Mouse (Mus musculus) right cerebral cortex, postnatal 4 days (tissue): ENCODE measurements at regions not wholly inside any gene's neighbourhood (a gene's known extent, or its start where the extent isn't known, plus 50 kb on each side); places are given as distances from the start of the nearest gene placed in this dataset.

Experiments used
- DNase-seq: peaks from one replicate; pipeline ENCODE4 v3.0.0-alpha.2; 2022

DNA sequence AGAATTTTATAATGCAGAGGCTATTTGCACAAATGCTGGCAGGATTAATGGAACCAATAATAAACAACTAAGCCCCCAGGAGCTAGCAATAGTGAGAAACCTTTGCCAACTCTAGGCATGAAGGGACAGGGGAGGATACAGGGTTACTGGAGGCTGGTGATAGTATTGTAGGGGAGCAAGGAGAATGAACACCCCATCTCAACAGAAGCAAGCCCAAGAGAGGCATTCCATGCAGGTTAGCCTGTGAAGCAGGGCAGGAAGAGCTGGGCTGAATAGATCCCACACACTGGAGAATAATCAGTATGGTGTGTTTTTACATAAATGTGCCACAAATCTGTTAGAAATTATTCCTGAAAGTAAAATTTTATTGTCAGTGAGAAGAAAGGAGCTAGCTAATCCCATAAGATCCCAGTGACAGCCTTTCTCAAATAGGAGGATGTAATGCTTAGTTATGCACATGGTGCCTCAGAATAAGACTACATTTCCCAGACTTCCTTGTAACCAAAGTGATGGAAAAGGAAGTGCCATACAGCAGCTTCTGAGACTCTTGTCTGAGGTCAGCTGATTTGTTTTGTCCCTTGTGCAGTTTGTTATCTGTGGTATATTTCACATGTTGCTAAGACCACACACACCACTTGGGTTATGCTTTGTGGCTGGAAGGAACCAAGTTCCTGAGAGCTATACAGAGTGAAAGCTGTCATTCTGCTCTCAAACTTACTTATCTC, 111.1 kb downstream of the Ccdc71l start:
- no peak for DNase-seq

DNA sequence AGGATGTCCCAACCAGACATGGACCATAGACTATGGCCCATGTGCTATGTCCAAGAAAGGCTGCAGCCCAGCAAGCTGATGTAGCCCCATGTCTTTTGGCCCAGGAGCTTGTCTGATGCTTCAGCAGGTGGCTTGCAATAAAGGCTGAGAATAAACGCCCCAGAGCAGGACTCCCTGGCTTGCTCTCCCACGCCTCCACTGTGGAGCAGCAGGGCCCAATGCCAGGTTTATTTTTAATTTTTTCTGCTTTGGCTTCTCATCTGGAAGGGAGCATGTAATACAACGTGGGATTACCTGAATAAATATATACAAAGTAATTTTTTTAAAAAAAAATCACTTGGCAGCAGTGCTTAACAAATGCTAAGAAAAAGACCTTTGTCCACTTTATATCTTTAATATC, 125.7 kb downstream of the Ccdc71l start:
- DNase-seq, result no peak

DNA sequence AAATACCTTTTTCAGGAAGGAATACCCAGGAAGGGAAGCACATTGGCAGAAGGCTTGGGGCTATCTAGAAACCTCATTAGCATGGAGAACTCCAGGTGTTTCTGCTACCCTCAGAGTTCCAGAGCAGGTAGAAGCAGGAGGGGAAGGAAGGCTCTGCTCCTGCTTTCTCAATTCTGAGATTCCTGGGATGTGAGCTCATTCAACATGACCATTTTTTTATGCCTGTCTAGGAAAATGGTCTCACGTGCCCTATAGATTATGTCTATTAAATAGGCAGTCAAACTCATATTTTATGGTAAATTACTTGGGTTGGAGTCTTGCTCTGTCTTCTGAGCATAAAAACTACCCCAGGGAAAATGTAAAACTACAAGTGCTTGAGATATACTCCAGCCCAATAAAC, 130.2 kb downstream of the Ccdc71l start:
- DNase-seq, result no peak

DNA sequence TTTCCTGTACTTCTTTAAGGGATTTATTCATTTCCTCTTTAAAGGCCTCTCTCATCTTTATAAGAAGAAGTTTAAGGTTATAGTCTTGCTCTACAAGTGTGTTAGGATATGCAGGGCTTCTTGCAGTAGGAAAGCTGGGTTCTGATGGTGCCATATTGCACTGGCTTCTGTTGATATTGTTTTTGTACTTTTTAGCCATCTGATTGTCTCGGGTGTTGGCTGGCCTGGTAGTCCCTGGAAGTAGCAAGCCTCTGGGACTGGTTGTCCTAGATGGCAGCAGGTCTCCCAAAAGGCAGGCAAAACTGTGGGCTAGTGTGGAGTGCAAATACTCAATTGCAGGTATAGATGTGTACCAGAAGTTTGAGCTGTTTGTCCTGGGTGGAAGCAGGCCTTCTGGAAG, 147.1 kb downstream of the Ccdc71l start:
- DNase-seq, result no peak

DNA sequence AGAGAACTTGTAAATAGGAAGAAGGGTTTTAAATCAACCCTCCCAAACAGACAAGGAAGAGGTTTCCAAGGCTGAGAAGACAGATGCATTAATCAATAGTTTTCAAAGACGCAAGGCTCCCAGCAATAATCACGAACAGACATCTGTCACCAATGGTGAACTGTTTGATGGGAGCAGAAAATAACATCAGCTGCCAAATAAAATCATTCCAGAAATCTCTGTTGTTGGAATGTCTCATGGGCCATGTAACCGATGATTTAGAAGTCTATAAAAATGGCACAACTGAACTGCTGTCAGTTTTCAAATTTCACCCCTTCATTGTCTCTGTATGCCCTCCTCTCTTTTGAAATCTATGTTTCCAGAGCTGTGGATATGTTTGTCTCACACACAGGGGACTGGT, 152.7 kb downstream of the Ccdc71l start:
- DNase-seq, result no peak

DNA sequence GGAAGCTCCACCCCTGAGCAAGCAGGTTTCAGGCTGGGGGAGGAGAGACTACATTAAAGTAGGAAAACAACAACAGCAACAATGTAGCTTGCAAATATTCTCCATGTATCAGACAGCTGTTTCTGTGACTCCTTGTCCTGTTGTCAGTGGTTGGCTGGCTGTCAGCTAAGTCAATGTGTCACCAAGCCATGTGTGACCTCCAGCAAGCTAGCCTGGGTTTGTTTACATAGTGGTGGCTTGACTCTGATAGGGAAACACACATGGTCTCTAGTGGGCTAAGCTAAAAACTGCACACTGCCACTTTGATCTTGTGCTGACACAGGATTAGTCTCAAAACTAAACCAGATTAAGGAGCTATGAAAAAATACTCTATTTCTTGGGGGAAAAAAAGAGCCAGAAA, 155.1 kb downstream of the Ccdc71l start:
- no peak for DNase-seq

DNA sequence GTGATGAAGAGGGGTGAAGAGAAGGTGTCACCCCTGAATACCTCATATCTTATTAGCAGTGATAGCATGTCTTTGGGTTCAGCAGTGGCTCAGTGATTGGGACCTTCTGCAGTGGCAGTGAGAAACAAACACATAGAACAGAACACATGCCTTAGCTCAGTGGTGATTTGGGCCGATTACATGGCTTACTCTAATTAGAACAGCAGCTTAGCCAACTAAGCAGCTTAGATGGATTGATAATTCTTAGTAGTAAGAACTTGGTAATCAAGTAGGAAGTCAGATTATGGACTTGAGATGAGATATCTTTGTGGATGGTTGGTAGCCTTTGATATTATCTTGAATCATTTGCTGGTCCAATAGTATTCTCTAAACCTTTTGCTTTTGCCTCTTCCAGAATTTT, 167.0 kb downstream of the Ccdc71l start:
- DNase-seq, result no peak

DNA sequence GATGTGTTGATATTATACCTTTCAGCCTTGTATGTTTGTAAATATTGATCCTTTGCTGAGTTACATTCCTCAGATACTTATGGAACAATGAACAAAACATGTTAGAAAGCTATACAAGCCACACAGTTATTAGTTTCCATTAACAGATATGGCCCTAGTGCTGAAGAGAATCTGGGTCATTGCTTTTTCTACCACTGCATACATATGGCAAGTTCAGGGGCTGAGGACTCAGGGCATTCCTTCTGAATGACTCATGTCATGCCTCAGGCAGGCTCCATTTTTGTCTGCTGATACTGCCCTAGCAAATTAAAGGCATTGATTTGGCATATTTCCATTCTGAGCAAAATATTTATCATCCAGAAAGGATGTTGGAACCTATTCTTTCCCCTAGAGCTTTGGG, 167.9 kb downstream of the Ccdc71l start:
- DNase-seq, result no peak

DNA sequence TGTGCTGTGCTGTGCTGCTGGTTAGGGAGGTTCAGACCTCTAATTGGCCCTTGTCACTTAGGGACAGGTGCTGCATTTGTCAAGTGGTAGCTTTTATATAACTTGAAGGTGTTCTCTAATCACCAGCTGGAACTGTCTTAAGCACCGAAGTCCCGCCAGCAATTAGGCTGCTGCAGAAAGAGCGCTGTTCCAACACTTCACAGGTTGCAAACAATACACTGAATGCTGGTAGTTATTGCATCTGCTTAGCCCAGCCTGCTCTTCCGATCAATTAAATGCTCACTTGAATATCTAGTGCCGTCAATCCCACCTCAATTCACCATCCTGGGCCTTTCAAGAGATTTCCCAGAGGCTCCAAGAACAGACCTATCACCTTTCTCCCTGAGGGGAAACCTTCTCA, 175.3 kb downstream of the Ccdc71l start:
- DNase-seq, result no peak

DNA sequence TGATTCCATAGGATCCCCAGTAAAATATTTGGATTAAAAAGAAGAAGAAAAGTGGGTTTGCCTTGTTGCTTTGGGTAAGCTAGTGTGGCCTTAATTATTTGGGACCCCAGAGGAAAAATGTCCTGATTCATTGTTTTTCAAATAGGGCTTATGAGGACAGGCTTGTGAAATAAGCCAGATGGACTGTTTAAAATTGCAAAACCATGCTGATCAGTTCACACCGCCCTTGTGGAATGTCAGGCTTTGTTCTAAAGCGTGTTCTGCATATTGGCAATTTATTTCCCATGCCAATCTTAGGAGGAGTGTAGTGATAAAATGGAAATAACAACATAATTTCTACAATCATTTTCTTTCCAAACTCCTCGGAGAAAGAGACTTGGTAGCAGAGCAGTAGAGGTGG, 189.3 kb downstream of the Ccdc71l start:
- no peak for DNase-seq

DNA sequence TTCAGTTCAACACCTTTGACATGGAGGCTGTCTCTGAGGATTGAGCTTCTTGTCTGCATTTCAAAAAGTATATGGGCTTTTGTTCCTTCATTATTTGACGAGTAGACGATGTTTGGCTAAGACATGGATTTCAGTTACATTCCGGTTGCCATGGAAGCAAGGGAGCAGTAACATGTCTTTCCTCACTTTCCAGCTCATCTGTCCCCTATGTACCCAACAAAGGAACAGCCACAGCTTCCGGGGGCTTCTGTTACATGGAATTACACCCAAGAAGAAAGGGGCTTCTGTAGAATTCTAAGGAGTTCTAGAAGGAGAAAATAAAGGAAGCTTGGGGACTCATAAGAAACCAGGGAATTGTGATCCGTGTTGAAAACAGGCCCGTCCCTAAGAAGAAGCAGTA, 202.8 kb downstream of the Ccdc71l start:
- DNase-seq, result no peak

DNA sequence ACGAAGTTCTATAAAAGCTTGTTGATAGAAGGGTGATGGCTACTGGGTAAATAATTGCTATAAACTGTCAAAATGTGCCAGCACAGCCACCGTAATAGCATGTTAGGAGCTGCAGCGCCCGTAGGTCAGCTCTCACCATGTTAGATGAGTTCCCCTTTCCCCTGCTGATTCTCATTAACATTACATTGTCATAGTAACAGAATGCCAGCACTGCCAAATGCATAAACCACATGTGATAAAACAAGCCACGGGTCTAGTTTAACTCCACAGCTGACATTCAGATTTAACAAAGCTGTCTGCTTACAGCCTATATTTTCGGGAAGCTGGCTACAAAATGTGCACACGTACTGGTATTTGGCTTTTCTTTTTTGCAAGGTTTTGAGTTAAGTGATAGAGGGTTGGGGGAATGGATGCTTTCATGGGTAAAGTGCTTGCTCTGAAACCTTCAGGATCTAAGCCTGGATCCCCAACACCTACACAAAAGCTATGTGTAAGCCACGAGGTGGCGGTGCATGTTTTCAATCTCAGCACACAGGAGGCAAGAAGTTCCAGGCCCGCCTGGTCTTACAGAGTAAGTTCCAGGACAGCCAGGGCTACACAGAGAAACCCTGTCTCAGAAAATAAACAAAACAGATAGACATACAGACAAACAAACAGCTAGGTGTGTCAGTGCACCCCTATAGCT, 217.1 kb upstream of the Nampt start:
- no peak for DNase-seq

DNA sequence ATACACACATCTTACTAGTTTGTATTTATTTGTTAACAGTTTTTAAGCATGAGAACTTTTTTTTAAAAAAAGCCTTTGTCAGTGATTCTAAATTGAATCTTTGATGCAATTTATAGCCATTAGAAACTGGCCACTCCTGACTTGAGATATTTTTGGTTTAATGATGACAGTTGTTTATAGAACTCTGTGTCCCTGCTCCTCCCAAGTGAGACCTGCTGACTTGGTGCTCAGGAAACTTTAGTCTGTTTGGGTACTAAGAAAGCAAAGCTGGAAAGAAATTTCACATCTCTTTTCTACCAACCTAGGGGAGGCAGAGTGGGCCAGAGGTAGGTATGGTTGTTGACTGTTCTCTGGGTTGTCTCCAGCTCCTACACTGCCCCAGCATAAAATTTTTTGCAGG, 214.0 kb upstream of the Nampt start:
- DNase-seq, result no peak

DNA sequence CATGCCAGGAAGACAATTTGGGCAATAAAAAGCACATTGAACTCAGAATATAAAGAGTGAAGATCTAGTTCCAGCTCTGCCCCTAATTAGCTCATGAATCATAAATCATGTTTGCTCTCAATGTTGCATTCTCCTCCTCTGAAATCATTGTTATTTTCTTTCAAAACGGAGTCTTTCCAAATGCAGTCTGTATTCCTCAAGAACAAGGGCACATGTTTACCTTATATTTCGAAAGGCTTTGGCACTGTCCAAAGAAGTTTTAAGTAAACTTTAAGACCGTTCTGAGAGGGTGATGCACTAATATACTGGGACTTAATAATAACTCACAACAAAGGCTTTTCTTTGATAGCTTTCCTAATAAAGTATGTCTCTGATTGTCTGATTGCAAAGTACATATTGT, 204.3 kb upstream of the Nampt start:
- DNase-seq, result no peak

DNA sequence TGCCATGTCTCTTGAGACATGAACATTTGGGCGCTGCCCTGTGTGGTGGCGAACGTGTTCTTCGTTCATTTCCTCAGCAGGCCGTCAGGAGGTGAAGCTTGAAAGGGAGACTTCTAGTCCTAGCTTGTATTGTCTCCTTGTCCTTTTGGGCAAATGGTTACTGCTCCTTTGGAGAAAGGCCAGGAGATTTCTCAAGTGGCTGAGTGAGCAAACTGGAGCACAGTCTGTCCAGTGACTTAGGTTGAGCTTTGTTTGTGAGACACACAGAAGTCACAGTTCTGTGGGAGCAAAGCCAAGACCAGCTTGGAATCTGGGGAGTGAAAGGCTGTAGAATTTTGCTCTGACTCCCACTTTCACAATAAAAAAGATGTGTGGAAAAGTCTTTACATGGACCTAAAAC, 203.3 kb upstream of the Nampt start:
- no peak for DNase-seq

DNA sequence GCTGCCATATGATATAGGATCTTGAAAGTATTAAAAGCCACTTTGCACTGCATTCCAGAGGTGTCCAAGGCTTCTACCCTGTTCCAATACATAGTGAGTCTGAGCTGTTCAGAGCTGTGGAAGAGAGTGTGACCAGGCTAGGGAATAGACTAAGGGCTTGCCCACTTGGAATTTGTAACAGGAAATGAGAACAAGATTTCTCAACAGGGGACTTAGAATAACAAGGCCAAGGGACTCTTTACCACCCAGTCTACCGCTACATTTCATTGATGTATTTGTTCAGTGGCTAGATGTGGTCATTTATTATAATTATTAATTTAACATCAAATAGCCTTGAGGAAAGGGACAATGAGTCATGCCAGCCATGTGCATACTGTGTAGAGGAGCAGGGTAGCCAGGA, 202.3 kb upstream of the Nampt start:
- DNase-seq, result no peak

DNA sequence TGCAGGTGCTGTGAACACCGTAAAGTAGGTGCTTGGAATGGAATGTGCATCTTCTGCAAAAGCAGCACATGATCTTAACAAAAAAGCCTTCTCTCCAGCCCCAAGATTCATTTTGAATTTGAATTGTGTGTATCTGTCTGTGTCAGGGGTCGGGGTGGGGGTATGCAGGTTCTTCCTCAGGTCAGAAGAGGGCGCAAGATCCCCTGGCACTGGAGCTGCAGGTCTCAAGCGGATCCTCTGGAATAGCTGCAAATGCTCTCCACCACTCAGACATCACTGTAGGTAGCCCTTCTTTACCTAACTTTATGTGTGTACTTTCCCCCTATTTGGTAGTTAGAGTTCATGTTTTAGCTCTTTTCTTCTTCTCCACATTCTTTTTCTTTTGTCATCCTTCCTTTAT, 199.5 kb upstream of the Nampt start:
- no peak for DNase-seq

DNA sequence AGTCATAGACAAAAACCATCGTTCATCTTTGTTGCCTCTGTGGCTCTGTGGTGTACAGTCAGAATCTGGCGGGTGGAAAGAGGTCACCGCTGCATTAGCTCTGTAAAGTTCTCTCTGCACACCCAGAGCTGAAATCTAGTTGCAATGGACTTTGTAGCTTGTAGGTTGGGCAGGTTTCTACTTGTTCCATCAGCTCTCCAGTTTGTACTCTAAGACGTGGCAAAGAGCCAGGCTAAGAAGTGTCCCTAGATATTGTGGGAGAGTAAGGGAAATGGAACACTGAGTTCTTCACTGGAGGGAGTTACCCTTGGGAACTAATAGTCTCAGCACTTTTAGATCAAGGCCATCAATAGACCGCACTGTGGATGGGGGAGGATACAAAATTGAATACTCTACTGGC, 197.6 kb upstream of the Nampt start:
- DNase-seq, result no peak

DNA sequence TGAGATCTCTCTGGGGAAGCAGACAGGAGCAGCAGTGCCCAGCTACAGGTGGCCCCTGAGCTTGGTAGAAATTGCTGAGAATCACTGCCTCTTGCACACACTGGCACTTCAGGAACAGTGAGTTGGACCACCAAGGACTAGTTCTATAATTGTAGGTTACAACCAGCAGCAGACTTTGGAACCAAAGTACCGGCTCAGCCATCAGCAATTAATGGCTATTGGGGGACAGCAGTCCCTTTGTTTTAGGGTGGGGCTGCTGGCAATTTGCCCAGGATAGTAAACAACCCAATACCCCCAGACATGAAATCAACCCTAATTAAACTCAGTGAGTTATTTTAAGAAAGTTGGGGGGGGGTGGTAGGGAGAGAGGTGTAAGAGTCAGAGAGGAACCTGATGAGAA, 190.8 kb upstream of the Nampt start:
- no peak for DNase-seq

DNA sequence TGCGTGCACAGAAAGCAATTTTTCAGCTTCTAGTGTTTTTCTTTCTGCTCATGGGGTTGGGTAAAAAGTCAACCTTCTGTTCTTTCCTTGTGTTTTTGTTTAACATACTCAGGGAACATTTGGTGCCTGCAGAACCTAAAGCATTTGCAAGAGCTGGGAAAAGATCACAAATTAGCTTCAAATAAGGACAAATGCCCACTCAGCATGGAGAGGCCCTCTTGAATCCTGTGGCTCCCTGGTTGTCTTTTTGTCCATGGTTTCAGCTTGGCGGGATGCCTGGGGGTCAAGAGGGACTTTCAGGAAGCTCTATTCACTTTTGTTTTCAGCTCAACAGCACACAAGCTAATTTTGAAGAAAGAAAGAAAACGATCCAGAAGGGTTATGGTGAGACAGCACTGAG, 186.4 kb upstream of the Nampt start:
- DNase-seq, result peak; percentile 21

DNA sequence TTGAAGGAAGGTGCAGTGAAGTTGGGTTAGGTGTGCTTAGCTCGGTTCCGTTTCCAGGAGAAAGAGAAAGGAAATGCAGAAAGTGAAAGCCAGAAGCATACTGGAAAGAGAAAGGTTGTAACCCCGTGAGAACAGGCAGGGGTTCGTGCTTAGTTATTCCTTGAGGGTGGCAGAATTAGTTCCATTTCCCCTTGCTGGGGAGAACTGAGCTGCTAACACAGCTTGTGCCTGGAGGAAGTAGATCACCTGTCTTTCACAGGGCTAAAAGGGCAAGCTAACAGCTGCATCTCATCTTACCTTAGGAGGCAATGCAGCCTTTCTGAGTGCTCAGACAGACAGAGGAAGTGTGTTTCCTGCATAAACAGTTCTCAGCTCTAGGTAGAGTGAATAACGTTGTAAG, 184.3 kb upstream of the Nampt start:
- no peak for DNase-seq

DNA sequence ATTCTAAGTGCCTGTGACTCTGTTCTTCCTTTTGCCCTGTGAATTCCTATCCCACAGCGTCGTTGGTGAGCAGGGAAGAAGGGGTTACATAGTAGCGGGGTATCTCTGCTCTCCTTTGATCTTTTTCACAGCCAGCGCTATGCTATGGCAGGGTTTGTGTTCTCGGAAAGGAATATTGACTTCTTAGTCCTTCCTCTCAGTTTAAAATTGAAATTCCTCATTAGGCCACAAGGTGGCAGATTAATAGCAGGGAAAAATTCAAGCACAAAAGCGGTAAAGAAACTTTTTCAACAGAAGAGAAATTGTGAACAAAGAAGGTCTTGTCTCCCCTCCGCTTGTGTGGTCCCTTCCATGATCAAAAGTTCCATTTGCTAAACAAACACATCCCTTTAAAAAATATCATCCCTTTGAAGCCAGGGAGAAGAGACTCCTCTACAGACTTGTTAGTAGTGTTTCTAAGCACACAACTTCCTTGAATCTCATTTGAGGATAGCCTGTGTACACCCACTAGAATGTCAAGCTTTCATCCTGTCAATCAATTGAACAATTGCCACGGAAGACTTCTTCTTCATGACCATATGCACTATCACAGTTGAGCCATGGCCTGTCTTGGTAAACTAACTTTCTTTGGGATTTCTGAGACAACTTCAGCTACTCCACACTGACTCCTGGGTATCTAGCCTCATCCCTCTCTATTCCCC, 181.8 kb upstream of the Nampt start:
- DNase-seq, result peak; percentile 3

DNA sequence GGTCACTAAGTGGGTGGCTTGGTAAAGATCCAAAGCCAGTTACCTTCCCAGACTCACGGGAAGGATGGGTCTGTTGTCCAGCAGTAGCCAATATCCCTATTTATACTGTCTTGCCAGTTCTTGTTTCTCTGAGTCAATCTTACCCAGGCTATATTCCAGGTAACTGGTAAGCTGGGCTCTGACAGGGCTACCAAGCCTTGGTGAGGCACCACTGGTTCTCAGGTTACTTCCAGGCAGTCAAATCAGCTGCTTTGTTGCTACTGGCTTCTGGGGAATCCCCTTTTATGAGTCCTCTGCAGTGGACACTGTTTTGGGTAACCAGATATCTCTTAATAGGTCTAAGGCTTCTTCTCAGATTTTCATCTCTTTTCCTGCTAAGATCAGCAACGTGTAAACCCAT, 178.8 kb upstream of the Nampt start:
- no peak for DNase-seq

DNA sequence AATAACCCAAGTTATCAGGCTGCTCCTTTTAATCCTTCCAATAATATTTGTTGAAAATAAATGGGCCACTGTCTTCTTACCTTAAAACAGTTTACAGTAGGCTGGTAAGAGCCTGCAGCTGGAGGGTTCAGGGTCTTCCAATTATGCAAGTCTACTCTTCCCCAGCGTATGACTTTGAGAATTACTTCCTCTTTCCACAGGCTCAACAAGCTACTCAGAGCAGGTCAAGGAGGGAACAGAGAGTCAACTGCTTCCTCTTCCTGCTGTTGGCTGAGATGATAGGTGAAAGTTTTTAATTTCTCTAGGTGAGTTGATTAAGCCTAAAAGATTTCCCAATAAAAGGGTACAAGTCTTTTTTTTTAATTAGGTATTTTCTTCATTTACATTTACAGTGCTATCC, 176.9 kb upstream of the Nampt start:
- no peak for DNase-seq

DNA sequence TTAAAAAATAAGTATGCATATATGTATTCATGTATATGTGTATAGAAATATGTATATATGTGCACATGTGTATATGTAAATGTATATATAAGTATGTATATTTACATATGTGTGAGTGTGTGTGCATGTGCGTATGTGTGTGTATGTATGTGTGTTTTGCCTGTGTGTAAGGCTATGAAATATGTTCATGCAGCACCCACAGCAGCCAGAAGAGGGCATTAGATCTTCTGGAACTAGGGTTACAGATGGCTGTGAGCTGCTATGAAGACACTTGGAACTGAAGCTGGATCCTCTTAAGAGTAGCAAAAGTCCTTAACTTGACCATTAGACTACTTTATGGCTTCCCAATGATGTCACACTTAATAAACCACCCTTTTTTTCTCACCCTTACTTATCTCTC, 166.2 kb upstream of the Nampt start:
- no peak for DNase-seq
